Mouse (Mus musculus): ENCODE data around the gene Olfr924.
"Not testable (repeated sequence)": the region's sequence is repeated elsewhere in the genome, so short reads cannot be mapped to it uniquely, and the experiment has no call there.

Olfr924 gene

GRCm38 (mm10) chr9:38844149-38844548, at the start of gene Olfr924:
TSS of gene Olfr924 (plus strand) at chr9:38844449.
- no peak for DNase-seq

- DNase-seq = no peak
Observed at GRCm38 (mm10) chr9:38805696-38806095, 38.6 kb upstream of the Olfr924 start.

- DNase-seq = no peak
Observed at GRCm38 (mm10) chr9:38814314-38814713, 29.9 kb upstream of the Olfr924 start, which contains the start of gene Olfr922. TSS of gene Olfr922 (plus strand) at chr9:38814614.

DNA sequence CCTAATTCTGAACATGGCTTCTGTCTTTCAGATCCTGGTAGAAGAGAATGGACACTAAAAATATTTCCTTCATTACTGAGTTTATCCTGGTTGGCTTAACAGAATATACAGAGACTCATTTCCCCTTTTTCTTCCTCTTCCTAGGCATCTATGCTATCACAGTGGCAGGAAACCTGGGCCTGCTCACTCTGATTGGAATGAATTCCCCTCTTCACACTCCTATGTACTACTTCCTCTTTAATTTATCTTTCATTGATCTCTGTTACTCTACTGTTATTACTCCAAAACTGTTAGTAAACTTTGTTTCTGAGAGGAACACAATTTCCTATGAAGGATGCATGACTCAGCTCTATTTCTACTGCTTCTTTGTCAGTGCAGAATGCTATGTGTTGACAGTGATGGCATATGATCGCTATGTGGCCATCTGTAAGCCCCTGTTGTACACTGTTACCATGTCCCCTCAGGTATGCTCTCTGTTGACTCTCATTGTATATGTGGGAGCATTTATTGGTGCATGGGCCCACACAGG, 28.7 kb upstream of the Olfr924 start:
- DNase-seq = no peak

GRCm38 (mm10) chr9:38826245-38826644, 18.0 kb upstream of the Olfr924 start, which contains the start of gene Olfr923:
TSS of gene Olfr923 (plus strand) at chr9:38826545.
- DNase-seq = no peak

DNA sequence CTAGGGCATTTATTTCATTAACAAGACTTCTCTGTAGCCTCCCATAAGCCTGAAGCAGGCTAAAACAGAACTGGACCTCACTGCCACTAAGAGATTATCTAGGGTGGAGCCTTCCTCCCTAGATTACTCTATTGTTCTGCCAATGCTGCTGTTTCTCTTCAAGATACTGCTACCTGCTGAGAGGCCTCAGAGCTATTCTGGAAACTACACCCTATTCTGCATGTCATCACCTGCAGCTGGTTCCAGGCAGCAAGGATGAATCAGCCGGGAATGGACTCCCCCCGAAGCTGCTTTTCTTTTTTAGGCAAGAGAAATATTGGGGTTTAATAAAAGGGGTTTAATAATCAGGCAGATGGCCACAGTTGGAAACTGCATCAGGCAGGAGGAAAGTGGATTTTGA, 11.2 kb upstream of the Olfr924 start:
- no peak for DNase-seq

DNA sequence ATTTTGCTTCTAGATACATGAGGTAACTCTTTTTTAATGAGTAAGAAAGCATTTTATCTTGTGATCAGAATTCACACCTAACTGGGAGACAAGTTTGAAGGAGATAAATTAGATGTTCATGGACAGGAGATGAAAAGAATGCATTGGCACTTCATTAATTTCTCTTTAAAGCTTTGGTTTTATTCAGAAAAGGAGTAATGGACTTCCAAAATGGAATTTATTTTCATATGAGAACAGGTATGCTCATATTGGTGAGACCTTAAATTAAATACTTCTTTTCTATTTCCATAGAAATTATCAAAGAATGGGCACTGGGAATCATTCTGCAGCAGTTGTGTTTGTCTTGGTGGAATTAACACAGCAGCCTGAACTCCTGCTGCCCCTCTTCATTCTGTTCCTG, 10.5 kb downstream of the Olfr924 start, which contains the start of gene Olfr26:
TSS of gene Olfr26 (plus strand) at position 301 of the 400 bp plus-strand sequence.
- no peak for DNase-seq

GRCm38 (mm10) chr9:38874880-38875279, 30.6 kb downstream of the Olfr924 start:
- DNase-seq = not testable (repeated sequence)

DNA sequence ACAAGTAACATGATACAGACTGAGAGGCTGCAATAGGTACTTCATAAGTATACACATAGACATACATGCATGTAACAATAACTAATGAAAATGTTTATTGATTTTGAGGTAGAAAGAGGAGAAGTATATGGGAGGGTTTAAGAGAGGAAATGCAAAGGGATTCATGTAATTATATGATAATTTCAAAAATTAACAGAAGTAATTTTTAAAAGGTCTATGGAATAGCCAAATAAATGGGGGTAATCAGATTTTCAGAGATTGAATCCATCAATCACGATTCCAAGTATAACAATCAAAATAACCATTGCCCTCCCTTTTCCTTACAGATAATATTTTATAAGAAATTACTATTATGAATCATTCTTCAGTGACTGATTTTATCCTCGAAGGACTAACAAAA, 32.6 kb downstream of the Olfr924 start, which contains the start of gene Olfr926:
TSS of gene Olfr926 (plus strand) at position 301 of the 400 bp plus-strand sequence.
- no peak for DNase-seq
